Mouse (Mus musculus): ENCODE results near the gene Hsph1. TPM values are rescaled to one million over a fixed set of nuclear protein-coding genes. Genes with fewer than 3 reads are reported as not detected.

Gene Hsph1
- polyA plus RNA-seq, 1 experiment from 2014 or later = 92.0 TPM

DNA sequence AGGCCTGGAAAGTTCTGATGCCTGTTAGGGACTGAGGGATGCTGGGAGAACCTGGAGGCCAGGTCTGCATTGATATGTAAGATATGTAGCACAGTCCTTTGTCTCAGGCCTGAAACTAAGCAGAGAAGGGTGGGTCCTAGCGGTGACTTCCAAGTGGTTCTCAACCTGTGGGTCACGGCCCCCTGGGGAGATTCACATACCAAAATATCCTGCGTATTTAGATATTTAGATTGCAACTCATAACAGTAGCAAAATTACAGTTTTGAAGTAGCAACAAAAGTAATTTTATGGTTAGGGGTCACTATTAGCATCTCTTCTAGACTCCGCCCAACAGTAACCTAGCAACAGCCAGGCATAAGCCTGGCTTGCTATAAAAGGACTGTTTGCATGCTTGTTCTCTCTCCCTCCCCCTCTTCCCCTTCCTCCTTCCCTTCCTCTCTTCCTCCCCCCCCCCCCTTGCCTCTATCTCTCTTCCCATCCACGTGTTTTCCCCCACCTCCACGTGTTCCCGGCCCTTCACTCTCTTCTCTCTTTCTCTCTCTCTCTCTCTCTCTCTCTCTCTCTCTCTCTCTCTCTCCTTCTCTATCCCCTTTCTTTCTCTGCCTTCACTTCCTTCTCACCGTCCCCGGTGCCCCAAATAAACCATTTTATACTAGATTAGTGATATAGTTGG lies 22.7 kb upstream of the Hsph1 start:
- WGBS = 65% methylated on average over 9 of the region's 9 CpGs
- Histone ChIP-seq H3K9me3 (0 out of 2 replicates have a peak, but pooled peaks cover 4% of the 10 kb centered on the region), H3K27me3 (no peaks in the 10 kb centered on the region), H3K36me3 (no peaks in the 10 kb centered on the region), H3K4me2 (no peak overlapping the region), H3K4me1 (replicated peaks) (0 out of 2 replicates have a peak, but pooled peaks cover 3% of the 10 kb centered on the region), H3K4me3 (no peak overlapping the region), H3K9ac (no peak overlapping the region), H3K27ac (no peak overlapping the region)
- no peak for ATAC-seq (ENCODE audit: low FRiP score)

DNA sequence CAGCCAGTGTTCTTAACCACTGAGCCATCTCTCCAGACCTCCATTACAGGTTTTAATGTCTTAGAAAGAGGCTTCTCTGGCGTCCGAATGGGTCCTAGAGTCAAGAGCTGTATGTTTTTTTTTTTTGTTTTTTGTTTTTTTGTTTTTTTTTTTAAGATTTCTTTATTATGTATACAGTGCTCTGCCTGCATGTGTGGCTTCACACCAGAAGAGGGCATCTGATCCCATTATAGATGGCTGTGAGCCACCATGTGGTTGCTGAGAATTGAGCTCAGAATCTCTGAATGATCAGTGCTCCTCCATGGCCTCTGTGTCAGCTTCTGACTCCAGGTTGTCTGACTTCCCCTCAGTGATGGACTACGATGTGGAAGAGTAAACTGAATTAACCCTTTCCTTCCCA lies 21.8 kb upstream of the Hsph1 start:
- Histone ChIP-seq H3K4me1 (replicated peaks) (0 out of 2 replicates have a peak, but pooled peaks cover 3% of the 10 kb centered on the region), H3K27ac (no peak overlapping the region), H3K4me3 (no peak overlapping the region), H3K36me3 (no peaks in the 10 kb centered on the region), H3K4me2 (no peak overlapping the region), H3K9ac (no peak overlapping the region), H3K27me3 (no peaks in the 10 kb centered on the region), H3K9me3 (0 out of 2 replicates have a peak, but pooled peaks cover 4% of the 10 kb centered on the region)
- no peak for ATAC-seq (ENCODE audit: low FRiP score)
- WGBS = 59% methylated on average over 3 of the region's 3 CpGs

DNA sequence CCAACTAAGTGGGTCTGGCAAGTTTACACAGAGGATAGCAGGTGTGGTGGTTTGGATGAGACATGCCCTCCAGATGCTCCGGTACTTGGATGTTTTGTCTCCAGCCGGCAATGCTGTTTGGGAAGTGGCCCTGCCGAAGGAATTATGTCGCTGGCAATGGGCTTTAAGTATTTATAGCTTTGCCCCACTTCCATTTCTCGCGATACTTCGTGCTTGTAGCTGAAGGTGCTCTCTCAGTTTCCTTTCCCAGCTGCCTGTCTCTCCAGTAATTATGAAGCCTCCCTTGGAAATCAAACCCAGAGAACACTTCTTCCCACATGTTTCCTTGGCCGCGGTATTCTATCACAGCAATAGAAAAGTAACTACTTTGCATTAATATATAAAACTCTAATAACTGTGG lies 19.5 kb upstream of the Hsph1 start:
- Histone ChIP-seq H3K4me2 (no peak overlapping the region), H3K27ac (no peak overlapping the region), H3K4me3 (no peak overlapping the region), H3K4me1 (replicated peaks) (0 out of 2 replicates have a peak, but pooled peaks cover 3% of the 10 kb centered on the region), H3K9ac (no peak overlapping the region), H3K36me3 (no peaks in the 10 kb centered on the region), H3K27me3 (no peaks in the 10 kb centered on the region), H3K9me3 (no peaks in the 10 kb centered on the region)
- ATAC-seq (ENCODE audit: low FRiP score) = no peak
- 87% methylated on average over 9 of the region's 9 CpGs for WGBS

DNA sequence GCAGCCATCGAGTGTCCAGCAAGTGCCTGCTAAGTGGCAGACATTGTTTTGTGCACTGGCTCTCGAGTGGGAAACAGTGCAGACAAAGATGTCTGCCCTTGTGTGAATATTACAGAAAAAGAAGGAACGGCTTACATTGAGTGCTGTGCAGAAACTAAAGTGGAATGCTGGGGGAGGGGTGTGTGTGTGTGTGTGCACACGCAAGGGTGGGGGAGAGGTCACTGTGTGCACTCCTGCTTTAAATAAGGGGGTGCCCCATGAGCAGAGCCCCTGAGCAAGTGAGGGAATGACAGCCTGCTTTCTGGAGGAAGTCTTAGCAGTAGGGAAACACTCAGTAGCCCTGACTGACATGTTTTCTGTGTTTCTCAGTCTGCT lies 14.0 kb upstream of the Hsph1 start:
- Histone ChIP-seq H3K27me3 (no peaks in the 10 kb centered on the region), H3K4me1 (replicated peaks) (peaks cover 23% of the 10 kb centered on the region), H3K4me2 (no peak overlapping the region), H3K36me3 (no peaks in the 10 kb centered on the region), H3K9ac (no peak overlapping the region), H3K9me3 (no peaks in the 10 kb centered on the region), H3K27ac (no peak overlapping the region), H3K4me3 (no peak overlapping the region)
- no peak for ATAC-seq (ENCODE audit: low FRiP score)
- 63% methylated on average over 4 of the region's 4 CpGs for WGBS

DNA sequence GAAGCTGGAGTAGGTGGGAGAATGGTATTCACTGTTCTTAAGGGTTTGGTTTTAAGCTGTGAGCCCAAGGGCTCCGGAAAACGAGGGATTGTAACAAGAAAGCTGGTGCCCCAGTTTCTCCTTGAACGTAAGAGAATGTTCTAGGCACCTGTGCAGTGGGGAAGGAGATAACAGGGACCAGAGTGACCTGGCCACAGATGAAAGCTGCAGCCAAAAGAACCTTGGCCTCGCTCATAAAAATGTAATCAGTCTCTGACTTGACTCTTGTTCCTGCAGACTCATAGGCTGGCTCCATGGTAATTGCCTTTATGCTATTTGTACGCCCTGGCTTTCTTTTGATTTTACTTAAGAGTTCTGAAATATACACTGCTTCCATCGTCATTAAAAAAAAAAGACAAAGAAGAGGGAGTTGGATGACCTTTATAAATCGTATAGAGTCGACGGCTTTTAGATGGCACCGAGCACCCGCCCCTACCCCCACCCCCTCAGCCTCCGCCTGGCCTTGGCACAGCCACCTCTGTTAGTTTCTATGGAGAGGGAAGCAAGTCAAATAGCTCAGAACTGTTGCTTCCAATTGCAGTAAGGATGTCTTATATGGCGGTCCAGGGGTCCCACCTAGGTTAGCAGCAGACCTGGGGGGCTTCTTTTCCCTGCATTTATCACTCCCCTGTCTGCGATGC lies 13.5 kb upstream of the Hsph1 start:
- H3K4me3 ChIP-seq = no peak overlapping the region
- 83% methylated on average over 14 of the region's 14 CpGs for WGBS
- H3K4me2 ChIP-seq = no peak overlapping the region
- ATAC-seq (ENCODE audit: low FRiP score) = no peak
- H3K9ac ChIP-seq = no peak overlapping the region
- no peaks in the 10 kb centered on the region for H3K9me3 ChIP-seq
- H3K27me3 ChIP-seq = no peaks in the 10 kb centered on the region
- H3K4me1 ChIP-seq (replicated peaks) = peaks cover 23% of the 10 kb centered on the region
- no peaks in the 10 kb centered on the region for H3K36me3 ChIP-seq
- H3K27ac ChIP-seq = no peak overlapping the region

DNA sequence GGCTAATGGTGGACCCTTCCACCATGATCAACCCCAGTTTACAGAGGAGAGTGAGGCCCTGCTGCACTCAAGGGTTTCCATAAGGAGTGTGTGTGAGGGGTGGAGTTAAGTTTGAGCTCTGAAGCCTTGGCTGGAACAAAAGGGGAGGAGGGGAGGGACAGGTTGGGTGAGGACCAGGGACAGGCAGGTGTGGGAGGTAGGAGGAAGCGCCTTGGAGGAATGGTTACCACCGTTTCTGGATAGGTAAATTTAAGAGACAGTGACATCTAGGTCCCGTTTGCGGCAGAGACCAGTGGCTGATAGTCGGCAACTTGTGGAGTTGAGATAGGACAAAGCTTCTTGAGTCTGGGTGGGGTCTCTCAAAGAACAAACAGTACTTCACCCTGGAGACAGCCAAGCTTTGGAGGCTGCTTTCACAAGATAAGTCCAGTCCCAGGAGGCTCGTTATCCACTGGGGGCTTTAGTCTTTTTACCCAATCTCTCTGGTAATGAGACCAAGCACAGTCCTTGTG lies 12.8 kb upstream of the Hsph1 start:
- Histone ChIP-seq H3K9me3 (no peaks in the 10 kb centered on the region), H3K27me3 (no peaks in the 10 kb centered on the region), H3K4me1 (replicated peaks) (peaks cover 23% of the 10 kb centered on the region), H3K4me3 (no peak overlapping the region), H3K4me2 (no peak overlapping the region), H3K9ac (no peak overlapping the region), H3K36me3 (no peaks in the 10 kb centered on the region), H3K27ac (no peak overlapping the region)
- ATAC-seq (ENCODE audit: low FRiP score) = no peak
- 81% methylated on average over 6 of the region's 6 CpGs for WGBS

DNA sequence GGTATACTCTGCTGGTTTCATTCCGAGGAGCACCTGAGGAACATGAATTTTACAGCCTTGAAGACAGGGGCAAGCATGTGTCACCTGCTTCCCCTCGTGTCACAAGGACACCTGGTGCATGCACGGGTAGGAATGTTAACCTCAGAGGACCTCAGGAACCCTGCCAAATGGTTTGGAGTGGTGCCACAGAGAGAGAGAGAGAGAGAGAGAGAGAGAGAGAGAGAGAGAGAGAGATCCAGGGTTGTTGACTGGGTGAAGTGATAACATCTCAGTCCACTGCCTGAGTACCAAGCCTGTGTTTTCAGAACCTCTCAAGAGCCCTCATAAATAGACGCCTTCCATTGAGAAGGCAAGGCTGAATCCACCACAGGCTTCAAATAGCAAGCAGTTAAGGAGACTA lies 12.0 kb upstream of the Hsph1 start:
- ATAC-seq (ENCODE audit: low FRiP score) = no peak
- WGBS = 70% methylated on average over 4 of the region's 4 CpGs
- H3K27me3 ChIP-seq = no peaks in the 10 kb centered on the region
- no peak overlapping the region for H3K4me2 ChIP-seq
- no peaks in the 10 kb centered on the region for H3K9me3 ChIP-seq
- H3K9ac ChIP-seq = no peak overlapping the region
- H3K4me1 ChIP-seq (replicated peaks) = peaks cover 23% of the 10 kb centered on the region
- H3K36me3 ChIP-seq = no peaks in the 10 kb centered on the region
- H3K4me3 ChIP-seq = no peak overlapping the region
- 0 out of 2 replicates have a peak overlapping the region, but pooled peaks have one; percentile 2 for H3K27ac ChIP-seq

DNA sequence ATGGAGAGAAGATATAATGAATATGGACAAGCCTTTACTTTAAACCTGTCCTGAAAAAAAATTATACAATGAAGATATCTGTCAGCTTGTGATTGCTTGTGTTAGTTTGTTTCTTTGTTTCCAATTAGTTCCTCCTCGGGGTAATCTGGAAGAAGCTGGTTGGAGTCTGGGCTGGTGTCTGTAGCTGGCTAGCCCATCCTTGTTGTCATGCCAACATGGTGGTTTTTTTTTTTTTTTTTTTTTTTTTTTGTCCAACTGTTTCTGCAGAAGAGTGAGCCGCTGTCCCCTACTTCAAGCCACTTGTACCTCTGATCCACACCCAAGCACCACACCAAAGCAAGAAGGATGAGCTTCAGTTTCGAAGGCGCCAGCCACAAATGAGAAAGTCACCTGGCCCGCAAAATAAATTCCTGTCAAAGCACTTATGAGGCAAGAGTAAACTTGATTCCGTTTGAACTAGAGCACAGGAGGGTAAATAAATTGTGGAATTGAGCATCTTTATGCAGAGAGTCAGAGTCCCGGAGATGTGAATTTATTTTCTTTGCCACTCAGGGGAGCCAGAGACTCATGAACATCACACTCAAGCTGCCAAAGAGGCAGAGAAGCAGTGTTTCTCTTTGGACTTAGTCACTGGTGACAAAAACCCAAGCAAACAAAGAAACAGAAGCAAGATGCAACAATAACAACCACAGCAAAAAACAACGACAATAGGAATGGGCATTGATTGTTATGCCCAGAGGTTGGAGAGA lies 11.4 kb upstream of the Hsph1 start:
- H3K9ac ChIP-seq = no peak overlapping the region
- WGBS = 63% methylated on average over 8 of the region's 8 CpGs
- no peak overlapping the region for H3K4me3 ChIP-seq
- no peak overlapping the region for H3K4me2 ChIP-seq
- no peaks in the 10 kb centered on the region for H3K27me3 ChIP-seq
- H3K4me1 ChIP-seq (replicated peaks) = peaks cover 23% of the 10 kb centered on the region
- no peaks in the 10 kb centered on the region for H3K36me3 ChIP-seq
- ATAC-seq (ENCODE audit: low FRiP score) = peak; percentile 61; the same call in 1 of the 2 replicates
- no peaks in the 10 kb centered on the region for H3K9me3 ChIP-seq
- H3K27ac ChIP-seq = peak overlapping the region; percentile 18; the same call in 1 of the 2 replicates

DNA sequence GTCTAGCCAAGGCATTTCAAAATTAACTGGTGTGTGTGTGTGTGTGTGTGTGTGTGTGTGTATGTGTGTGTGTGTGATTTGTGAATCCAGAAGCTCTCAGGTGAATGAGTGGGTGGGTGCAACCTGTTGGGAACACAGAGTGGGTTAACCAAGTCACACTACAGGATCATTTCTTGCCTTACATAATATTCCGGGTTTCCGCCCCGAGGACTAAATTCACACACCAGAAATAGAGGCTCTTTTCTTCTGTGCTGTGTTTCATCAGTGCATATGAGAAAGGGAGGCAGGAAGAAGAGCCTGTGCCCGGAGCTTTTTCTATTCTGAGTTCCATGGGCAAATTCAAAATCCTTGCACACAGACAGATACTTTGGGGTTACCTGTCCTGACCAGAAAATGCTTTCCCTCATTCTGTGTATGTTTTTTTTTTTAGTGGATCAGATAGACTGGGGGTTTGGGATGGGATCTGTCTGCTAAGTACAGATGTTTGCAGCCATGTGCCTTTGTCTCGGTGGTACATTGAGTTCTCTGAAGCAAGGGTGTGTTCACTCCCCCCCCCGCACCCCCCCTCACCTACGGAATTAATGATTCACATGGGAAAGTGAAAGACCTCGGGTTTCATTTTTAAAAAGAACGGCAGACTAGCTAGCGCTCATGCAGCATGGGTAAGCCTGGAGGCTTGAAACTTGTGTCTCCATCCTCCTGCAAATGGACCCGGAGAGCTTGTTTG lies 6.8 kb upstream of the Hsph1 start:
- Histone ChIP-seq H3K4me3 (no peak overlapping the region), H3K36me3 (no peaks in the 10 kb centered on the region), H3K9ac (no peak overlapping the region), H3K9me3 (no peaks in the 10 kb centered on the region), H3K4me2 (no peak overlapping the region), H3K27me3 (no peaks in the 10 kb centered on the region), H3K27ac (no peak overlapping the region), H3K4me1 (replicated peaks) (peaks cover 10% of the 10 kb centered on the region)
- WGBS = 83% methylated on average over 11 of the region's 11 CpGs
- no peak for ATAC-seq (ENCODE audit: low FRiP score)

DNA sequence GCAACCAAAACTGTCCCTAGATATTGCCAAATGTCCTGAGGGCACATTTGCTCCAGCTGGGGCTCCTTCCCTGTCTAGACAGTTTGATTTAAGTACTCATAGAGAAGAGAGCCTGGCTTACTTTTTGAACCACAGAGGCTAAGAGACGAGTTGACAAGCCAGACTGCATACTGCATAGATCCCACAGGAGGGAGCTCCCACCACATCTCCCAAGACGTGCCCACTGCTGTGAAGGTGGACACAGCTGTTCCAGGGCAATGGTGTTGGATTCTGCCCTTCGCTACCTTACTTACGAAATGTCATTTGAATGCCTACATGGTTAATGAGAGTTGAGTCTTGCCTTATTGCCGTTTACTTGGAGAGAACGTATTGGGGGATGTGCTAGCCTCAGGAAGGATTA lies 6.2 kb upstream of the Hsph1 start:
- Histone ChIP-seq H3K4me2 (no peak overlapping the region), H3K9ac (no peak overlapping the region), H3K9me3 (no peaks in the 10 kb centered on the region), H3K4me1 (replicated peaks) (peaks cover 5% of the 10 kb centered on the region), H3K36me3 (no peaks in the 10 kb centered on the region), H3K27me3 (no peaks in the 10 kb centered on the region), H3K27ac (no peak overlapping the region), H3K4me3 (no peak overlapping the region)
- WGBS = 50% methylated on average over 6 of the region's 6 CpGs
- no peak for ATAC-seq (ENCODE audit: low FRiP score)

DNA sequence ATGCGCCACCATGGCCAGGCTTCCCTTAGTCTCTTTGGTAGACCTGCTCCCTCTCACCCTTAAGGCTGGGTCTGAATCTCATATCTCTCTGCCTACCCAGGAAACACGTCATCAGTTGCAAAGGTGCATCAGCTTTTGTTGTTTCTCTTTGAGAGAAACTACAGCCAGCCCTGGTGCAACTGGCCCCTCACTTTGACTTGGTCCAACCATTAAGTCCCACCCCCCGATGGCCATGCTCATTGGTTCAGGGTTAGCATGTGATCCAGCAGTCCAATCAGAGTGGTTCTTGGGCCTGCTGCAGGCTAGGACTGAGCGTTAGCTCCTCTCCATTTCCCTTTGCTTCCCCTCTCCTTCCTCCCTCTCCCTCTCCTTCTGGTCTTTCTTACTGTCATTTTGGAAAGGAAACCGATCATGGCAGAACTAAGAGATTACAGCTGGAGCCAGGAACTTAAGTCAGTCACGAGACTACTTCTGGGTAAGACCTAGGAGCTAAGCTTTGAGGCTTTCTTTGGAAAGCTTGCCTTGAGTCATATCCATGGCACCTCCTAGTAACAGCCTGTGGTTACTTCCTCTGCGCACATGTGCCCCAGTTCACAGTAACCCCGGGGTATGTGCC lies 5.2 kb upstream of the Hsph1 start:
- Histone ChIP-seq H3K27ac (no peak overlapping the region), H3K9me3 (no peaks in the 10 kb centered on the region), H3K36me3 (no peaks in the 10 kb centered on the region), H3K4me2 (no peak overlapping the region), H3K27me3 (no peaks in the 10 kb centered on the region), H3K4me3 (no peak overlapping the region), H3K9ac (no peak overlapping the region), H3K4me1 (replicated peaks) (peaks cover under 1% of the 10 kb centered on the region; the same call in 1 of the 2 replicates)
- ATAC-seq (ENCODE audit: low FRiP score) = no peak
- 90% methylated on average over 8 of the region's 8 CpGs for WGBS
